Mouse (Mus musculus): ENCODE measurements at regions not wholly inside any gene's neighbourhood (a gene's known extent, or its start where the extent isn't known, plus 50 kb on each side); places are given as distances from the start of the nearest gene placed in this dataset.
"Not testable (repeated sequence)": the region's sequence is repeated elsewhere in the genome, so short reads cannot be mapped to it uniquely, and the experiment has no call there.

- no peak for DNase-seq (ENCODE audit: extremely low spot score in 1 of 2, low spot score in 1 of 2)
Observed at GRCm38 (mm10) chr4:81627714-81628495, 185.3 kb upstream of the Mpdz start.

GRCm38 (mm10) chr4:81625348-81625934, 182.8 kb upstream of the Mpdz start:
- DNase-seq (ENCODE audit: extremely low spot score in 1 of 2, low spot score in 1 of 2) = no peak

DNA sequence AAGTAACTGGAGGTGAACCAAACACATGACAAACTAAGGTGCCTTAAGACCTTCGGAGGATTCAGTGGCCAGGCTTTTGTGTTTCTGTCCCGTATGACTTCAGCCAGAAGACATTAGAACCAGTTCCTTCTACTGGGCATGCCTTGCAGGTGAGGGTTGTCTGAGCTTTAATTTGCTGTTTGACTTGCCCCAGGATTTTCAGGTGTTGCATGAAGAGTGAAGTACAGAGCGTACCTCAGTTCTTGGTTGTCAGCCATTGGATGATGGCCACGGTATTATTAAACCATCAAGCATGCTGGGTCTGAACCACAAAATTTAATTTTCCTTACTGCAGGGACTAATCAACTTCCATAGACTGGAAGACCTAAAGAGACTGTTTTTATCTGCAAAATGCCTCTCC, 181.5 kb upstream of the Mpdz start:
- no peak for DNase-seq (ENCODE audit: extremely low spot score in 1 of 2, low spot score in 1 of 2)

DNA sequence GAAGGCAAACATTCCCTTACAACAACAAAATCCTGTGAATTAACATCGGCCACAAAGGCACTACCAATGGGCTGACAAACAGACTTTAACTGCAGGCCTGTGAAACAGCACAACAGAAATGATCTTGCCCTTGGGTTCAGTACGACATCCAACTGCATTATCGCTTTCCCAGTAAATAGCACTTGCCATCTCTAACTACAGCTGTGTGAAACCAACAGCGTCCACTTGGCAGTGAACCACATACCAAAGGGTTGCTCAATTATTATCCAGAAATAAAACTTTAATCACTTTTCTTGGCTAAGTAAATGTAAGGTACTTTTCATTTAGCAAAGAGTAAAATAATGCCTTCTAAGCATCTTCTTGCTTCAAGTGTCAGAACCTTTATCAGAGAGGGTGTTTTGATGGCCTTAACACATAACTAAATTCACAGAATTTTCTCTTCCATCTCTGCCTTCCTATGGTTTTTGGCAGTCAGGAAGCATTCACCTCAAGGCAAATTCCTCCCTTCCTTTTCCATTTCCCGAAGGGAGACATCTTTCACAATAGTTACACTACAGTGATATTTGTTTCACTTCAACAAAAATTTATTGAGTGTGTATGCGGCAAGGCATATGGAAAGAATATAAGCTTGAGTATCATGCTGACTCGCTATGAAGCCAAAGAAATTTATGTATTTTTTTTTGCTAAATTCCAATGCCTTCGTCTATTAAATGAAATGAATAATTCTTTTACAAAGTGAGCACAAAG, 178.9 kb upstream of the Mpdz start:
- no peak for DNase-seq (ENCODE audit: extremely low spot score in 1 of 2, low spot score in 1 of 2)

- no peak for DNase-seq (ENCODE audit: extremely low spot score in 1 of 2, low spot score in 1 of 2)
Observed at GRCm38 (mm10) chr4:81617191-81617590, 174.6 kb upstream of the Mpdz start.

DNA sequence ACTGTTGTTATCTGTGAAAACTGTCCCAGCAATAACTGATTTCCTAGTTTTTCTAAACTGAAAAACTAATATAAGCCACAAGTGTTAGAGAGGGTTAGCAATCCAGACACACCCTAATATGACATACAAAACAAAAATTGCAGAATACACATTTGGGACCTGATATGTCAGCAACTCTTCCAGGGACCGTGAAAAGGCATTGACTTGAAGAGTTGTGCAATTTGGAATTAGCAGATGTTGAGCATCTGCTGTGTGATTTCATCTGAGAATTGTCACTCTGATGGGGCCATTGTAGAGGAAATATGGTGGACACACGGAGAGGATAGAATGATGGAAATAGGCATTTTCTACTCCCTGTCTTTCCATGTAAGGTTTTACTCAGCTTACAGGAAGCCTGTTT, 168.6 kb upstream of the Mpdz start:
- DNase-seq (ENCODE audit: extremely low spot score in 1 of 2, low spot score in 1 of 2) = no peak

DNA sequence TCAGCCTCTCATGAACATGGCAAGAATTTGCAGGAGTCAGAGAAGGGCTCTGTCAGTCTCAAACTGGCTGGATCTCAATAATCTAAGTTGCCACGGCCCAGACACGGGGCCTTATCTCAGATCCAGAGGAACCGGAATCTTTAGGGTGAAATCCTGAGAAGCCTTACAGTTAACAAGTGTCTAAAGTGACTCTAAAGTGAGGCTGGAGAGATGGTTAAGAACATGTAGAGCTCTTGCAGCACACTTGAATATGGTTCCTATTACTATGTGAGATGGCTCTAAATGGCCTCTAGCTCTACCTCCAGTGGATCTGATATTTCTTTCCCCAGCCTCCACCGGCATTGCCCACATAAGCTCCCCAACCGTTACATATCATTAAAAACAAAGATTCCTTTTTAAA, 157.8 kb upstream of the Mpdz start:
- no peak for DNase-seq (ENCODE audit: extremely low spot score in 1 of 2, low spot score in 1 of 2)

GRCm38 (mm10) chr4:81597390-81597789, 154.8 kb upstream of the Mpdz start:
- DNase-seq (ENCODE audit: extremely low spot score in 1 of 2, low spot score in 1 of 2) = no peak

- not testable (repeated sequence) for DNase-seq (ENCODE audit: extremely low spot score in 1 of 2, low spot score in 1 of 2)
Observed at GRCm38 (mm10) chr4:81593431-81593830, 150.8 kb upstream of the Mpdz start.

DNA sequence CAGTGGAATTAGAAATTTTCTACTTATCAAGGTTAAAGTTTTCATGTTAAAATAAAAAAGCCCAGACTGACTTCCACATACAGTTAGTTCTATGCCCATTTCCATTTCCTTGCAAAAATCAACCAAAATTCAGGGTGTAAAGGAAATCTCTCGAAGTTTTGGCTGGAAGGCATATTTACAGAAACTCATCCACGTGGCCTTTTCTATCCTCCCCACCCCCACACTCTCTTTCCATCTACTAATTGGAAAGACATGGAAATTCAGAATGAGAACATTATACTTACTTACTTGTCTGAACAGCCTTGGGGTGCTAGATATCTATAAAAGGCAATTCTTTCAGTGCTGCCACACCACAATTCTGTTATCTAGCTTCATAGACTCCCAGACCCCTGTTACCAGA, 139.9 kb upstream of the Mpdz start:
- no peak for DNase-seq (ENCODE audit: extremely low spot score in 1 of 2, low spot score in 1 of 2)

- DNase-seq (ENCODE audit: extremely low spot score in 1 of 2, low spot score in 1 of 2) = no peak
Observed at GRCm38 (mm10) chr4:81580553-81580952, 137.9 kb upstream of the Mpdz start.

- DNase-seq (ENCODE audit: extremely low spot score in 1 of 2, low spot score in 1 of 2) = no peak
Observed at GRCm38 (mm10) chr4:81579389-81580110, 136.9 kb upstream of the Mpdz start.

DNA sequence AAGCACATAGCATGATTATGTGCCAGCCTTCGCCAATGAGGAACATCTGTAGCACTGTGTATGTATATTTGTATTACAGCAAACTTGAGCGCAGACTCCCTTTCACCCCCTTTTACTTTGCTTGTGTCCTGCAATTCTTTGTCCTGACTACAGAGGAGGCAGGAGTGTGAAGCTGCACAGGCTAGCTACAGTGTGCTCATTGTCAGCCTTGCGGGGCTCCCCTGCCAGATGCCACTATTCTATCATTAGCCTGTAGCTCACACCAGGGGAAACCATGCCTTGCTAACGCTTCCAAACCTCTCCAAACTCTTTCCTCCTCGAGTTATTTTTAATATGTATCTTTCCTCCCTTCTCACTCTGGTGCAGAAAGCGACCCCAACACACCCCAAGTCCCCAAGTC, 136.4 kb upstream of the Mpdz start:
- no peak for DNase-seq (ENCODE audit: extremely low spot score in 1 of 2, low spot score in 1 of 2)

DNA sequence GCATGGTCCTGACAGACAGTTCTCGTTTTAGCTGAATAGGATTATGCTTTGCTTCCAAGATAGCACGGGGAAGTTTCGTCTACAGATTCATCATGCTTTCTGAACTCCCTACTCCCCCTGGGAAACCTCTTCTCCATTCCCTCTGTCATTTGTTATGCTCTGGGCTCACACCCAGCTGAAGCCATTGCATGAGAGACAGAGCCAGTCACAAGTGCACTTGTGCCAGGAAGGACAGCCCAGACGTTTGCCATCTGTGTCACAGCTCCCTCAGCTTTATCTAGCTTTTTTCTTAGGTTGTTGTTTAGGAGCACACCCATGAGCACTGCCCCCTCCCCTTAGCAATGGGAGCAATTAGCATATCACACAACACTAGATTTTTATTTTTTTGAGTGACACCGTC, 131.2 kb upstream of the Mpdz start:
- DNase-seq (ENCODE audit: extremely low spot score in 1 of 2, low spot score in 1 of 2) = no peak

DNA sequence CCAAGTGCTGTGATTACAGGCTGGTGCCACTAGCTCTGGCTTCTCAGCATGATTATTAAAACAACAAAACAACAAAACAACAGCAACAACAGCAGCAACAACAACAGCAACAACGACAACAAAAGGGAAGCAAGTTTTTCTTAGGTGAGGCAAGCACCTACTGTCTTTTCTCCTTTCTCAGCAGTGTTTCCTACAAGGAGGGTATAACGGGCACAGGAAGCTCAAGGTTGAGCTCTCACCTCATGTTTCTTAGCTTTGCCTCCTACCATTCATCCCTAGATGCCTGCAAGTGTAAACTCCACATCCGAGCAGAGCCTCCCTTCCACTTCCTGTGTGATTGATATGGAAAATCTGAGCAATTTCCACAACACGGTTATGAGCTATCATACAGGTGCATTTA, 128.1 kb upstream of the Mpdz start:
- no peak for DNase-seq (ENCODE audit: extremely low spot score in 1 of 2, low spot score in 1 of 2)

DNA sequence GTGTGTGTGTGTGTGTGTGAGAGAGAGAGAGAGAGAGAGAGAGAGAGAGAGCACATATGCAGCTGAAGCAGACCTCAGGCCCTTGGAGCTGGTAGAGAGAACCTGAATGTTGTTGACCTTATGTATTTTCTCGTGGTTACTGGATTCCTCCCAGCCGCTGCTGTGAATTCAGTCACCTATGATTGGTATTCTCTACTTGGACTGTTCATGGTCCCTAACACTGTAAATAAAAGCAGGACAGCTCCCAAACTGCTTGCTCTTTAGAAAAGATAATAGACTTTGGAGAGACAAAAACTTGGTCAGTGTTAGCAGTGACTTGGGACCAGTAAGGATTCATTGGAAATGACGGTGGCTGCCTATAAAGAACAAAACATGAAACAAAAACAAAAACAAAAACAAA, 126.9 kb upstream of the Mpdz start:
- DNase-seq (ENCODE audit: extremely low spot score in 1 of 2, low spot score in 1 of 2) = no peak

DNA sequence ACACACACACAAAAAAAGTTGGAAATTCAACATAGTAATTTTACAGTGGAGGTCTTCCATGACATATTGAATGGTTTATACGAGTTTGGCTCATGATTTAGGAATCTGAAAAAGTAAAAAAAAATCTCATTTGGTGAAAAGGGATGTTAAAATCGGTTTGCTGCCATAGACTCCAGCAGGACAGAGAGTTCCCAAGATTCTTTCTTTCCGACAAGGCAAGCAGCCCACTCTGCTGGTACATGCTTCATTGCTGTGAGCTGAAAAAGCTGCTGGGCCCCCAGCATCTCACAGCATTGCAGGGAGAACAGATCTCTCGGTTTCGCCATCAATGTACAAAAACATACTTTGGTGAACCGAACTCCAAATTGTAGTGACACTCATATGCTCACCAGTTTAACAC, 125.8 kb upstream of the Mpdz start:
- DNase-seq (ENCODE audit: extremely low spot score in 1 of 2, low spot score in 1 of 2) = no peak

GRCm38 (mm10) chr4:81567928-81568327, 125.3 kb upstream of the Mpdz start:
- no peak for DNase-seq (ENCODE audit: extremely low spot score in 1 of 2, low spot score in 1 of 2)

GRCm38 (mm10) chr4:81566526-81566925, 123.9 kb upstream of the Mpdz start:
- DNase-seq (ENCODE audit: extremely low spot score in 1 of 2, low spot score in 1 of 2) = no peak

DNA sequence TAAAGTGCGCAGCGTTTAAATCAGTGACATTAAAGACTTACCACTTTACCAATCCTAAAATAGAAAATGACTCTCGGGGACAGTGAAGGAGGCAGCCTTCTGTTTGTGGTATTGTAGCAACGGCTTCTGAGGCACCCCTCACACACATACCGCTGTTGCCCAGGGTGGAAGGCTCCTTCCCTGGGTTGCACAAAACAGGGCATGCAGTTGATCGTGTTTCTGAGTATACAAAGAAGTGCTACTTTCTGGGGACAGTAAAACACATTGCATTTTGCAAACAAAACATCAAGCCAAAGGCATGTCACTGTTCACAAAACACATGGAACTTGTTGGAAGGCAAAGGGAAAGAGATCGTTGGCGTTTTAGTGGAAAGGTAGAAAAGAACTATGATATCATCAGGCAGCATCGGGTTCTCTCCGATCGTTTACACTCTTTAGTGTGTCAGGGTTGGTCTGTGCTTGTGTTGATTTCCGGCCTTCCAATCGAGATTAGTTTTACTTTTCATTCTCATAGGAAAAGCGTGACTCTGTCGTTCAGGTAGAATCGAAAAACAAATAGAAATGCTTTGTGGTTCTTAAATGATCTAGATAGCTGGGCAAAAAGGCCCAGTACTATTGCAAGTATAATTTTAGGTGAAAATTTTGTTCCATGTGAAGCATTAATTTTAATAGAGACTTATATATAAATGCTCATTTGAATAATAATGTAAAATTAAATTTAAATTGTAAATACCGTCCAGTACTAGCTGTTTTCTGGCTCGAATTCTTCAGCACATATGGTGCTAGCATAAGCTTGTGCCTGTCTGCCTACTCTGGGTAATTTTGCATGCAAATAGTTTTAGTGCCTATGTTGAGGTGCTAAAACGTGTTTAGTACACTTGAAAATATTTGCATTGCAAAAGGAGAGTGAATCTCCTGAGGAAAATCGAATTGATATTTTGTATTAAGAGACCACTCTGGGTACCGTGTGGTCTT, 123.1 kb upstream of the Mpdz start:
- peak in 1 of 2 experiments; percentile 67 for DNase-seq (ENCODE audit: extremely low spot score in 1 of 2, low spot score in 1 of 2)
